Mouse (Mus musculus) yolk sac, embryonic 10.5 days (tissue): ENCODE measurements around the gene Ezh1.
A peak's percentile ranks its signal among the peaks of the same experiment; 100 is the strongest.

Source experiments
- DNase-seq: peaks from one replicate; pipeline ENCODE4 v3.0.0-alpha.2; 2017; ENCODE audit warnings: low spot score

The Ezh1 gene

GRCm38 (mm10) chr11:101246702-101247012 lies 20.4 kb upstream of the Ezh1 start:
- no peak for DNase-seq

- DNase-seq, result no peak
Measured at GRCm38 (mm10) chr11:101245855-101246701, 19.8 kb upstream of the Ezh1 start, which contains the start of gene Ramp2. Gene Ramp2, plus strand, starts transcription at chr11:101246028.

GRCm38 (mm10) chr11:101245071-101245470 lies 18.8 kb upstream of the Ezh1 start:
- DNase-seq, result peak; percentile 74

DNA sequence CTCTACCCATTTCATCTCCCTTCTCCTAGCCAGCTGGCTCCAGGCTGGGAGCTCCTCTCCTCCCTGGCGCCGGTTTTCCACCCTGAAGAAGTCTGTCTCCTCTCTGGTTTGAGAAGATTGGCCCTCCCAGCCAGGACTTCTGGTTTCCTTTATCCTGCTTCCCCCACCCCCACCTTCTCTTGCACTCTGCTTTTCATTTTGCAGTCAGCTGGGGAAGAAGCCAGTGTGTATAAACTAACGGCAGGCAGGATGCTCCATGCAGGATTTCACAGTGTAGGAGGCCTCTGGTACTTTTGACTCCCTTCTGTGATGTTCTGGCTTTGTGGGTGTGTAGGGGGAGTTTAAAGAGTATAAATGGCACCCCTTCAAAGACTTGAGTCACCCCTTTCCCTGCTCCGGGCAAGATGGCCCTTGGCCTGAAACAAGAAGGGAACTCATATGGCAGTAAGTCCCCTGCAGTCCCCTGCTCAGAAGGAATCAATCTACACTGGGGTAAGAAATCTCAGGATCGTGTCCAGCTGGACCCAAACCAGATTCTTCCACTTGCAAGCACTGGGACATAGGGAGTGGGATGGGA lies 11.9 kb upstream of the Ezh1 start:
- DNase-seq, result no peak

- DNase-seq, result no peak
Measured at GRCm38 (mm10) chr11:101236782-101237181, 10.5 kb upstream of the Ezh1 start.

DNA sequence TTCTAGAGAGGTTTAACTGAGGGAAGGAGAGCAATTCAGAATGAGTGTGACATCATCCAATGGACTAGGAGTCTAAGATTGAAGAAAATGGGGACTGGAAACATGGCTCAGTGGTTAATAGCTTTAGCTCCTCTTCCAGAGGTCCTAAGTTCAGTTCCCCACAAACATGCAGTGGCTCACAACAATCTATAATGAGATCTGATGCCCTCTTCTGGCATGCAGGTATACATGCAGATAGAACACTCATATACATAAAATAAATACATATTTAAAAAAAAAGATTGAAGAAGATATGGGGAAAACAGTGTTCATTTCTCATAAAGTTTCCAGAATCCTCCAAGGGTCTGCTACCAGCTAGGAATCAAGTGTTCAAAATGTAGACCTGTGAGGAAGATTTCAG lies 9.2 kb upstream of the Ezh1 start:
- DNase-seq, result no peak

GRCm38 (mm10) chr11:101234124-101234523 lies 7.9 kb upstream of the Ezh1 start:
- DNase-seq, result no peak

- DNase-seq, result no peak
Measured at GRCm38 (mm10) chr11:101233240-101233639, 7.0 kb upstream of the Ezh1 start.

GRCm38 (mm10) chr11:101232010-101232839 lies 6.0 kb upstream of the Ezh1 start:
- peak; percentile 68 for DNase-seq

DNA sequence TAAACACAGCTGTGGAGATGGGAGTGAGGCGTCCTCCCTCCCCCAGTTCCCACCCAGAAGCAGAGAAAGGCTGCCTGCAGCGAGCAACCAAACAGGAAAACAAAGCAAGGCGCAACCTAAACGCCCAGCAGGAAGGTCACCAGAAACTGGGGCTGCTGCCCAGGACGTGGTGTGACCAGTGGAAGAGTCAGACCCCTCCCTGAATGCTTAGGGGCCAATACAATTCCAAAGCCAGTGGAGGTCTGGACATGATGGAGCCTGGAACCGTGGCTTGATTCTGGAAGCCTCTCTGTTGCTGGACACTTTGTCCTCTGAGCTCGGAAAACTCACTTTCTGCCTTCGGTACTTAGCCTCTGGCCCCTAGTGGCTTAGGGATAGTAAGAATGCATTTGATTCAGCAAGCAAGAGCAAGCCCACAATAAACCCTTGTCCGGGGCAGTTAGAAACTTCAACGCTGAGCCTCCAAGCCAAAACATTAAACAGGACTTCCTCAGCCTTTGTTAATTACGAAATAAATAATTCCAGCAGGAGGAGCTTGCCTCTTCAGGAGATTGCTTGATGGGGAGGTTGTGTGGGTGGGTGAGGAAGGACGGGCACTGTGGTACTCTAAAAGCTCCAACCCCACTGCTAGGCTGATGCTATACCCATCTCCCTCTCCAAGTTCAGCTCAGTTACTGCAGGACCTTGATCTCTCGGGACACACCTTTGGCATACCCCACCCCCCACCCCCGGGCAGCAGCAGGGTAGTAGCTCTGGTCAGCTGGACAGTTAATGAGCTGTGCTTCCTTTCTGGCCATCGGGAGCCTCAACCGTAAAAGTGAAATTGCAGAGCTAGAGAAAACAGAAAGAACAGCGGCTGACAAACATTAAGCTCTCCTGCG lies 5.0 kb upstream of the Ezh1 start:
- peak; percentile 62 for DNase-seq

DNA sequence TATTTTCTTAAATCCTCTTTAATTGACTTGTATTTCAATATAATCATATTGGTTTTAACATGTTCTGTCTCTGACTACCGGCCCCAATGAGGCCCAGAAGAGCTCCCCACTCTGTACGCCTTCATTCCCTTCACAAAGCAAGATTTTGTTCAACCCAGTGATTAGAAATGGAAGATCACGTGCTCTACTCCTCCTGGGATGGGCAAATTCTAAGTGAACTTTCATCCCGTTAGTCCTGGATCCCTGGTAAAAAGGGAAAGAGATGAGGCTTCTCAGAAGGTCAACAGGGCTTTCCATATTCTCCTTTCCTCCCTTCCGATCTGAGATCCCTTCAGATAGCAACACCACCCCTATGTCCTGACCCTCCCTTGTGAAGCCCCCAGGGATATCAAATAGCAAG lies 4.3 kb upstream of the Ezh1 start:
- DNase-seq, result no peak

GRCm38 (mm10) chr11:101230061-101230511 lies 3.8 kb upstream of the Ezh1 start:
- peak; percentile 65 for DNase-seq

- no peak for DNase-seq
Measured at GRCm38 (mm10) chr11:101229361-101229900, 3.2 kb upstream of the Ezh1 start.

DNA sequence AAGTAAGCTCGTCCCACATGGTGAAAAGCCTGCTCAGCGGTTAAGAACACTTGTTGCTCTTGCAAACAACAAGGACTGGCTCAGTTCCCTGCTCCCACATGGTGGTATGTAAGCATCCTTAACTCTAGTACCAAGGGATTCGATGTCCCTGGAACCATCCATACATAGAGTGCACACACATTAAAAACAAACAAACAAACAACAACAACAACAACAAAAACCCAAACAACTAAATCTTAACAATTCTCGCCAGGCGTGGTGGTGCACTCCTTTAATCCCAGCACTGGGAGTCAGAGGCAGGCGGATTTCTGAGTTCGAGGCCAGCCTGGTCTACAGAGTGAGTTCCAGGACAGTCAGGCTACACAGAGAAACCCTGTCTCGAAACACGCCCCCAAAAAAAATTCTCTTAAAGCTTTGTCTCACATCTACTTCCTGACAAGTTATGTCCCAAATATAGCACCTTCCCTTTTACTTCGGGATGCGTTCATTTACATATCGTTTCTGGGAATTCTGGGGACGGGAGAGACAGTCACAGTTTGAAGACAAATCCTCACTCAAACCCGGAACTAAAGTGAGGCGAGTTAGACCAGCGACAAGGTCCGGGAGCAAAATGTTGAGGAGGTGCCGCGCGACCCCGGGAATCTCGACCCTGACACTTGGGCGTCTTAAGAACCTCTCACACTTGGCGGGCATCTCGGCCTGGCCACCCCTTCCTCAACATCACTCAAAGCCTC lies 765 bp downstream of the Ezh1 start:
- no peak for DNase-seq

DNA sequence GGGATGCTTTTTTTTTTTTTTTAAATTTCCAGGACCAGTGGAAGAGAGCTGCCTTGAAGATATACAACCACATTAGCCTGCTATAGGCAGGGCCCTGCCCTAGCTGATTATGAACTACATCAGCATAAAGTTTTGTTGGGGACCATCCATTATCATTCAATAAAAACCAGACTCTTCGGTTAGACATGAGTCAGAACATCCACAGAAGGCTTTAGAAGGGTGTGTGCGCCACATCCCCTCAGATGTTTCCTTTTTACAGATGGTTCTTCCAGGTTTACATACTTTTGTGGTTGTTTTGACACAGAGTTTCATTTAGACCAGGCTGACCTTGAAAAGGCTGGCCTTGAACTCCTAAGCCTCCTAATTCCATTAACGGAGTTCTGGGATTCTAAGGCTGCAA lies 1.9 kb downstream of the Ezh1 start:
- DNase-seq, result no peak

- DNase-seq, result no peak
Measured at GRCm38 (mm10) chr11:101221306-101221986, 4.8 kb downstream of the Ezh1 start.

GRCm38 (mm10) chr11:101220853-101221252 lies 5.4 kb downstream of the Ezh1 start:
- no peak for DNase-seq

- no peak for DNase-seq
Measured at GRCm38 (mm10) chr11:101218436-101219055, 7.7 kb downstream of the Ezh1 start.

GRCm38 (mm10) chr11:101216936-101217335 lies 9.3 kb downstream of the Ezh1 start:
- no peak for DNase-seq

DNA sequence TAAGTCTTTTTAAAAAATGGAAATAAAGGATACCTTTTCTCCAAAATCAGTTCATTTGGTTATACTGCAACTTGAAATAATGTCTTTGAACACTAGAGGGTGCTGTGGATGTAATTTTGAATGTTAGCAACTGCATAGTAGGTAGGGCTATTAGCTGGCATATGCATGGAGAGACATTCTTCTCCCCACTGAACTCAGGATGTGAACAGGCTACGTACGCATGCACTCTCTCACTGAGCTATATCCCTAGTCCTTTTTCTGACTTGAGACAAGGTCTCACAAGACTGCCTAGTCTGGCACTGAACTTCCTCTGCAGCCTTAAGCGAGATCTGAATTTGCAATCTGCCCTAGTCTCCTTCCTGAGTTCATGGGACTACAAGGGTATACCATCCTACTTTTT lies 14.3 kb downstream of the Ezh1 start:
- DNase-seq, result peak; percentile 56
